Mouse (Mus musculus): Measurements from ENCODE around the gene Dnah2. TPM values are rescaled to one million over a fixed set of nuclear protein-coding genes. Genes with fewer than 3 reads are reported as not detected.
A peak's percentile ranks its signal among the peaks of the same experiment; 100 is the strongest.

Dnah2 gene
- polyA plus RNA-seq, 1 experiment from 2014 or later: 1.6 TPM

DNA sequence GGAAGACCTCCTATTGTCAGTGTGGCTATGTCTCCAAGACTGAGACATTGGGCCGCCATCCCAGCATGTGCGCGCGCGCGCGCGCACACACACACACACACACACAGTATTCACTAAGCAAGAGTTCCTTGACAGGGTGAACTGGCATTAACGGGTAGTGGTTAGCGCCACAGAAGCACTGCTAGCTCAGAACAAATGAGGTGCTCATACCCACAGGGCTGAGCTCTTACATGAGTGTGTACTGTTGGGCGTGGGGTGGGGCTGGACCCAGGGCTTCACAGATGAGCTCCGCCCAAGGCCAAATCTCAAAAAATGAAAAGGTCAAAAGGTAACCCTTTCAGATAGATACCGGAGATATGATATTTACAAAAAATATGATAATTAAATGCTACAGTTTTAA is 36.0 kb upstream of the Dnah2 start:
- Histone ChIP-seq H3K9ac (ENCODE audit: low read depth, low read length) (no peak overlapping the region), H3K27me3 (ENCODE audit: control insufficient read depth, insufficient read depth, low read length) (no peaks in the 10 kb centered on the region), H3K4me3 (ENCODE audit: low read depth, low read length) (no peak overlapping the region), H3K4me2 (replicated peaks; ENCODE audit: low read depth, low read length) (no peak overlapping the region), H3K4me1 (replicated peaks; ENCODE audit: control insufficient read depth, insufficient read depth, low read length) (peaks cover 2% of the 10 kb centered on the region; the same call in 1 of the 2 replicates), H3K9me3 (ENCODE audit: control insufficient read depth, low read length) (no peaks in the 10 kb centered on the region), H3K36me3 (ENCODE audit: control insufficient read depth, insufficient read depth, low read length) (peaks cover 12% of the 10 kb centered on the region; the same call in 1 of the 2 replicates), H3K27ac (ENCODE audit: low read depth, low read length) (no peak overlapping the region)
- DNase-seq (ENCODE audit: low spot score) (no peak), ATAC-seq (ENCODE audit: low FRiP score) (no peak)
- 95% methylated on average over 13 of the region's 13 CpGs for WGBS

DNA sequence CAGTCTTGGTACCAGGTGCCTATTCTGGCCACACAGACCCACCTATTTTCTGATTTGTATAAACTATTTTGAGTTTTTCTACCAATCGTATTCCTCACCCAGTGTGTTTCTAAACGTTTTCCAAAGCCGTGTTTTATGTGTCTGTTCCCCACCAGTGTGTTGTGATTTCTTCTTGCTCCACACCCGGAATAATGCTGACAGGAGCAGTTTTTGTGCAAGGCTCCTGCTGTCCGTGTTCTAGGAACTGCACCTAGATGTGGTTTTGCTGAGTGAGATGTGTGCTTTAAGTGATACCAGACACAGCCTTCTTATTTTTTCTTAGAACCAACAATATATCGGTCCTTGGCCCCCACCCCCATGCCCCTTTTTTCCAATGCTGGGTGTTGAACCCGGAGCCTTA is 35.1 kb upstream of the Dnah2 start:
- Histone ChIP-seq H3K27me3 (ENCODE audit: control insufficient read depth, insufficient read depth, low read length) (no peaks in the 10 kb centered on the region), H3K4me1 (replicated peaks; ENCODE audit: control insufficient read depth, insufficient read depth, low read length) (peaks cover 2% of the 10 kb centered on the region; the same call in 1 of the 2 replicates), H3K9ac (ENCODE audit: low read depth, low read length) (no peak overlapping the region), H3K4me2 (replicated peaks; ENCODE audit: low read depth, low read length) (no peak overlapping the region), H3K4me3 (ENCODE audit: low read depth, low read length) (no peak overlapping the region), H3K36me3 (ENCODE audit: control insufficient read depth, insufficient read depth, low read length) (peaks cover 9% of the 10 kb centered on the region; the same call in 1 of the 2 replicates), H3K9me3 (ENCODE audit: control insufficient read depth, low read length) (no peaks in the 10 kb centered on the region), H3K27ac (ENCODE audit: low read depth, low read length) (no peak overlapping the region)
- 88% methylated on average over 7 of the region's 7 CpGs for WGBS
- DNase-seq (ENCODE audit: low spot score) (no peak), ATAC-seq (ENCODE audit: low FRiP score) (no peak)

DNA sequence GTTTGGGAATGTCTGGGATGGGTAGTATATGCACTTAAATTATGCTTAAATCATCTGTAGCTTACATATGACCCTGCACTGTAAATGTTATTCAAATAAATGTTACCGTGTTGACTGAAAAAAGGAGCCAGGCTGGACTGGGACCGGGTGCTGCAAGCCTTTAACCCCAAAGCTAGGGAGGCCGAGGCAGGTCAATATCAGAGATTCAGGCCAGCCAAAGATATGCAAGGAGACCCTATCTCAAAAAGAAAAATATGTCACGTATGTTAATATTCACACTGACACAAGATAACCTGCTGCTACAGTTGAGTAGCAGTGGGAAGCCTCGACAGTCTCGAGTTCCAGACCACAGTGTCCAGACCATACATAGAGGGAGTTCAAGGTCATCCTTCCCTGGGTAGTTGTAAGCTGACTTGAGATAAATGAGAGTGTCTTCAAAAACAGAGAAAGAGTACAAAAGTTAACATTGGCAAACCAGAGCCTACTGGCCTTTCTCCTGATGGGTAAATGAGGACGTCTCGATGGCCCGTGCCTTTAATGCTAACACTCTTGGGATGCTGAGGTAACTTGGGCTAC is 33.4 kb upstream of the Dnah2 start:
- peak overlapping the region; percentile 28; the same call in 1 of the 2 replicates for H3K9ac ChIP-seq (ENCODE audit: low read depth, low read length)
- DNase-seq (ENCODE audit: low spot score) (no peak), ATAC-seq (ENCODE audit: low FRiP score) (no peak)
- no peak overlapping the region for H3K27ac ChIP-seq (ENCODE audit: low read depth, low read length)
- no peaks in the 10 kb centered on the region for H3K9me3 ChIP-seq (ENCODE audit: control insufficient read depth, low read length)
- peak overlapping the region; percentile 63; the same call in 1 of the 2 replicates for H3K4me3 ChIP-seq (ENCODE audit: low read depth, low read length)
- H3K4me2 ChIP-seq (replicated peaks; ENCODE audit: low read depth, low read length): peak overlapping the region; percentile 77
- no peaks in the 10 kb centered on the region for H3K27me3 ChIP-seq (ENCODE audit: control insufficient read depth, insufficient read depth, low read length)
- 0 out of 2 replicates have a peak, but pooled peaks cover 2% of the 10 kb centered on the region for H3K36me3 ChIP-seq (ENCODE audit: control insufficient read depth, insufficient read depth, low read length)
- WGBS: 61% methylated on average over 9 of the region's 9 CpGs
- peaks cover 8% of the 10 kb centered on the region for H3K4me1 ChIP-seq (replicated peaks; ENCODE audit: control insufficient read depth, insufficient read depth, low read length)

DNA sequence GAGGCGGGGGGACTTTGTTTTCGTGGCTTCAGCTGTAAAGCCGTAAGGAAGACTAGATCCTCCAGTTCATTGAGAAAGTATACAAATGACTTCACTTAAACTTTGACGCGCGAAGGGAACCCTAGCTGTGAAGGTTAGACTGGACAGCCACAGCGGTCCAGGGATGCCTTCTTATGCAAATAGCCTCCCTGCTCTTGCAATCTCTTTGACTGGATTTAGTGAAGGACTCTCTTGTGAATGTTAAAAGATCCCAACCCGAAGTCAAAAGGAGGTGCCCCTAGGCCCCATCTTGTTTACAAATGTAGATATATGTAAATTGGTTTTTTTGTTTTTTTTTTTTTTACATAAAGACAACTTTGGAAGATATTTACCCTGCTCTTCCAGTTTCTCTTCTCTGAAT is 32.9 kb upstream of the Dnah2 start:
- peak; percentile 52 for DNase-seq (ENCODE audit: low spot score)
- H3K36me3 ChIP-seq (ENCODE audit: control insufficient read depth, insufficient read depth, low read length): no peaks in the 10 kb centered on the region
- ATAC-seq (ENCODE audit: low FRiP score): no peak

DNA sequence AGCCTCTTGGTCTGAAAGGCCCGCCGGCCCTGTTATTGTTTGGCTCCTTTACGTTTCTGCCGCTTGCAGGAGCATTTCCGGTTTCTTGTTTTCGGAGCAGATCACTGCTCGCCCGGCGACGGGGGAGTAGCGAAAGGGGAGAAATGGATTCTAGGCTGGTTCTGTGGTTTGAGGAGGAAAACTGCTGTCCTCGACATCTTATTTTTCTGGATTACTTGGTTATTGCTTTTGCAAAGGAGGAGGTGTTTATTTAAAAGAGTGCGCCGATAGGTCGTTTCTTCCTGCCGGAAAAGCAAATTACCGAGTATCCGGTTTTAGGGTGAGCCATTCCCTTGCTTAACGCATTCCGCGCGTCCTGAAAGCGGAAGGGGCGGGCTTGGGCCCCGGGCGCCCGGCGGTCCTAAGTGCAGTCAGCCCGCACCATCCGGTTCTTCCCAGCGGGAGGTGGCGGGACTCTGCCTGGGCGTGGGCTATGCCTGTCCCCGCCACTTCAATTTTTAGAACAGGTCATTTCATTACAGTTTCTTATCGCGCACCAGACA is 32.3 kb upstream of the Dnah2 start:
- Histone ChIP-seq H3K36me3 (ENCODE audit: control insufficient read depth, insufficient read depth, low read length) (no peaks in the 10 kb centered on the region), H3K27ac (ENCODE audit: low read depth, low read length) (peak overlapping the region; percentile 84), H3K9ac (ENCODE audit: low read depth, low read length) (peak overlapping the region; percentile 62), H3K4me3 (ENCODE audit: low read depth, low read length) (peak overlapping the region; percentile 63), H3K27me3 (ENCODE audit: control insufficient read depth, insufficient read depth, low read length) (no peaks in the 10 kb centered on the region), H3K9me3 (ENCODE audit: control insufficient read depth, low read length) (no peaks in the 10 kb centered on the region), H3K4me2 (replicated peaks; ENCODE audit: low read depth, low read length) (peak overlapping the region; percentile 77), H3K4me1 (replicated peaks; ENCODE audit: control insufficient read depth, insufficient read depth, low read length) (peaks cover 13% of the 10 kb centered on the region)
- WGBS: 0% methylated on average over 36 of the region's 36 CpGs
- ATAC-seq (ENCODE audit: low FRiP score): peak; percentile 88
- DNase-seq (ENCODE audit: low spot score): peak; percentile 96

More for the DNA sequence above, 32.9 kb upstream of the Dnah2 start:
- Histone ChIP-seq H3K9me3 (ENCODE audit: control insufficient read depth, low read length) (no peaks in the 10 kb centered on the region), H3K9ac (ENCODE audit: low read depth, low read length) (peak overlapping the region; percentile 62), H3K4me2 (replicated peaks; ENCODE audit: low read depth, low read length) (peak overlapping the region; percentile 77), H3K27ac (ENCODE audit: low read depth, low read length) (peak overlapping the region; percentile 84), H3K4me3 (ENCODE audit: low read depth, low read length) (peak overlapping the region; percentile 63), H3K4me1 (replicated peaks; ENCODE audit: control insufficient read depth, insufficient read depth, low read length) (peaks cover 12% of the 10 kb centered on the region), H3K27me3 (ENCODE audit: control insufficient read depth, insufficient read depth, low read length) (no peaks in the 10 kb centered on the region)
- 2% methylated on average over 8 of the region's 8 CpGs for WGBS

DNA sequence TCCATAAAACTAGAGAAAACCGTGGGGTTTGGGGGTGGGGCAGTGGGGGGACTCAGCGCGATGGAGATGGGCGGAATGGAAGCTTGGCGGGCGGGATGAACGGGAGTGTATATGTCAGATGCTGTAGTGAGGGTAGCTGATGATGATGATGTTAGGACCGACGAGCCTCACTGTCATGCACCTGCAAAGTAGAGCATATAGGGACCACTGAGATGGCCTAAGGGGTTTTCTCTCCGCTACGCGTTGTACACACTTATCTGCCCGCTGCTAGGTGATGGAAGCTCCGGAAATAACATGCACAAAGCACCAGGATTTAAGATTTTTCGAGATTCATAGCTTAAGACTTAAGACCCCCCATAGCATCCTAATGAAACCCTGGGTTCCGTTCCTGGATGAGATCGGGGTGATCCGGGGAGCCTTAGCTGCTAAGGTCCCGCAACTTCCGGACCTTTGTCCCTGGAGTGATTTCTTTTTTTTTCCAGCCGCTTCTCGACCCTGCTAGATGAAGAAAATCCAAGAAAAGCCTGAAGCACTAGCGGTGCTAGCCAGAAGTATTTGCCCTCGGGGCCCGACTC is 31.7 kb upstream of the Dnah2 start:
- Histone ChIP-seq H3K4me2 (replicated peaks; ENCODE audit: low read depth, low read length) (peak overlapping the region; percentile 77), H3K9ac (ENCODE audit: low read depth, low read length) (peak overlapping the region; percentile 62), H3K27ac (ENCODE audit: low read depth, low read length) (peak overlapping the region; percentile 84), H3K4me1 (replicated peaks; ENCODE audit: control insufficient read depth, insufficient read depth, low read length) (peaks cover 13% of the 10 kb centered on the region), H3K36me3 (ENCODE audit: control insufficient read depth, insufficient read depth, low read length) (no peaks in the 10 kb centered on the region), H3K4me3 (ENCODE audit: low read depth, low read length) (peak overlapping the region; percentile 63), H3K27me3 (ENCODE audit: control insufficient read depth, insufficient read depth, low read length) (no peaks in the 10 kb centered on the region), H3K9me3 (ENCODE audit: control insufficient read depth, low read length) (no peaks in the 10 kb centered on the region)
- DNase-seq (ENCODE audit: low spot score) (no peak), ATAC-seq (ENCODE audit: low FRiP score) (peak; percentile 6; the same call in 1 of the 2 replicates)
- WGBS: under 1% methylated on average over 25 of the region's 25 CpGs

DNA sequence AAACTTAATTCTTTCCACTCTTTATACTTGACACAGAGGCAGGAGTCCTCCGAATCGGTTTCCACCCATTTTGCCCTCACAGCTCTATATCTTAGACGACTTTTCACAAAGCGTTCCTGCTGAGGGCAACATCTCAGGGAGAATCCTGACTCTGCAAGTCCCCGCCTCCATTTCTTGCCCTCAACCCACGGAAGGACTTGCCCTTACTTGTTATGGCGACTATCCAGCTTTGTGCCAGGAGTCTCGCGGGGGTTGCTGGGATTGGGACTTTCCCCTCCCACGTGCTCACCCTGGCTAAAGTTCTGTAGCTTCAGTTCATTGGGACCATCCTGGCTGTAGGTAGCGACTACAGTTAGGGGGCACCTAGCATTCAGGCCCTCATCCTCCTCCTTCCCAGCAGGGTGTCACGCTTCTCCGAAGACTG is 31.2 kb upstream of the Dnah2 start, which contains the start of the genes Wrap53 and Trp53:
Gene Wrap53 (minus strand): TSS at position 165 of the 424 bp plus-strand sequence.
Gene Trp53 (plus strand): TSS at position 269 of the 424 bp plus-strand sequence.
- Histone ChIP-seq H3K4me1 (replicated peaks; ENCODE audit: control insufficient read depth, insufficient read depth, low read length) (peaks cover 13% of the 10 kb centered on the region), H3K27ac (ENCODE audit: low read depth, low read length) (peak within 1 kb of the TSS; percentile 84), H3K4me3 (ENCODE audit: low read depth, low read length) (peak within 1 kb of the TSS; percentile 70), H3K9me3 (ENCODE audit: control insufficient read depth, low read length) (no peaks in the 10 kb centered on the region), H3K36me3 (ENCODE audit: control insufficient read depth, insufficient read depth, low read length) (no peaks in the 10 kb centered on the region), H3K9ac (ENCODE audit: low read depth, low read length) (peak within 1 kb of the TSS; percentile 82), H3K4me2 (replicated peaks; ENCODE audit: low read depth, low read length) (peak within 1 kb of the TSS; percentile 77), H3K27me3 (ENCODE audit: control insufficient read depth, insufficient read depth, low read length) (no peaks in the 10 kb centered on the region)
- ATAC-seq (ENCODE audit: low FRiP score) (peak; percentile 67; the same call in 1 of the 2 replicates), DNase-seq (ENCODE audit: low spot score) (peak; percentile 89)
- WGBS: 0% methylated on average over 13 of the region's 13 CpGs

DNA sequence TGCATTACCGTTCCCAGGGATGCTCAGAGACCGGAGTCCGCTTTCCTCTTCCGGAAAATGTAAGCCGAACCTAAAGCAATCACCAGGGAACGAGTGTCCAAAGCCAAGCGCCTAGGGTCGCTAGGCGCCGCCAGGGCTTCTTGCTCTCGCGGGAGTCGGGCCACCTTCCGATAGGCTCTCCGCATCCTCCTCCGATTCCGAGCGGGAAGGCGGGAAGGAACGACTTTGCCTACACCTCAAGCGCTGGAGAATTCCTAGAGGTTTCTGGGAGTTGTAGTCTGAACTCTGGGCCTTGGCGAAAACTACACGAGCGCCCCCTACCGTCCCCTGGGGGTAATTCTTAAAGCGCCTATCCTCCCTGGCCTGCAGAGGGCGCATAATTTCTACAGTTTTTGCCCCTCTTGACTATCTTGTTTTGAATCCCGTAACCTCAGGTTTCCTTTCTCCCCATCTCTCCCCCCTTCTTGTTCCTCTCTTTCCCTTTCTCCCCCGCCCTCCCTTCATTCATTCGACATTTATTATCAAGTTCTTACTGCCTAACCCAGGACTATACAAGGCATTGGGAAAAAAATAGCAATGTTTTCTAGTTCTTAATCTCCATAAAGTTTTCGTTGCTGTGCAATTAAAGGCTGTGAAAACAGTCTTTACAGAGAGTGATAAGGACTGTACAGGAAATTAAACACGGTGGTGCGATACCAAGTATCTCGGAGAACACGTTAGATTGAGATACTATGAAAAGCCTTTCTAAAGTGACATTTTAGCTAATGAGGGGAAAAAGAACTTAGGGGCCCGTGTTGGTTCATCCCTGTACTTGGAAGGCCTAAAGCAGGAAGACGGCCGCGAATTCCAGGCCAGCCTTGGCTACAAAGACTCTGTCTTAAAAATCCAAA is 30.5 kb upstream of the Dnah2 start:
- no peaks in the 10 kb centered on the region for H3K36me3 ChIP-seq (ENCODE audit: control insufficient read depth, insufficient read depth, low read length)
- 3% methylated on average over 39 of the region's 39 CpGs for WGBS
- H3K27me3 ChIP-seq (ENCODE audit: control insufficient read depth, insufficient read depth, low read length): no peaks in the 10 kb centered on the region
- no peaks in the 10 kb centered on the region for H3K9me3 ChIP-seq (ENCODE audit: control insufficient read depth, low read length)
- H3K4me1 ChIP-seq (replicated peaks; ENCODE audit: control insufficient read depth, insufficient read depth, low read length): peaks cover 13% of the 10 kb centered on the region
- H3K9ac ChIP-seq (ENCODE audit: low read depth, low read length): peak overlapping the region; percentile 82
- DNase-seq (ENCODE audit: low spot score): peak; percentile 98
- H3K4me3 ChIP-seq (ENCODE audit: low read depth, low read length): peak overlapping the region; percentile 70
- H3K4me2 ChIP-seq (replicated peaks; ENCODE audit: low read depth, low read length): peak overlapping the region; percentile 77
- ATAC-seq (ENCODE audit: low FRiP score): peak; percentile 86
- peak overlapping the region; percentile 84 for H3K27ac ChIP-seq (ENCODE audit: low read depth, low read length)

All from hindbrain, embryonic 11.5 days (tissue).